Mouse (Mus musculus) left cerebral cortex, adult 9 months (tissue): ENCODE measurements around the gene Thrap3.

Experiments used
- DNase-seq, 2 experiments: peaks; one replicate each; pipeline ENCODE4 v3.0.0; 2022; ENCODE audit warnings: low spot score in 2 of 2

The Thrap3 gene

DNA sequence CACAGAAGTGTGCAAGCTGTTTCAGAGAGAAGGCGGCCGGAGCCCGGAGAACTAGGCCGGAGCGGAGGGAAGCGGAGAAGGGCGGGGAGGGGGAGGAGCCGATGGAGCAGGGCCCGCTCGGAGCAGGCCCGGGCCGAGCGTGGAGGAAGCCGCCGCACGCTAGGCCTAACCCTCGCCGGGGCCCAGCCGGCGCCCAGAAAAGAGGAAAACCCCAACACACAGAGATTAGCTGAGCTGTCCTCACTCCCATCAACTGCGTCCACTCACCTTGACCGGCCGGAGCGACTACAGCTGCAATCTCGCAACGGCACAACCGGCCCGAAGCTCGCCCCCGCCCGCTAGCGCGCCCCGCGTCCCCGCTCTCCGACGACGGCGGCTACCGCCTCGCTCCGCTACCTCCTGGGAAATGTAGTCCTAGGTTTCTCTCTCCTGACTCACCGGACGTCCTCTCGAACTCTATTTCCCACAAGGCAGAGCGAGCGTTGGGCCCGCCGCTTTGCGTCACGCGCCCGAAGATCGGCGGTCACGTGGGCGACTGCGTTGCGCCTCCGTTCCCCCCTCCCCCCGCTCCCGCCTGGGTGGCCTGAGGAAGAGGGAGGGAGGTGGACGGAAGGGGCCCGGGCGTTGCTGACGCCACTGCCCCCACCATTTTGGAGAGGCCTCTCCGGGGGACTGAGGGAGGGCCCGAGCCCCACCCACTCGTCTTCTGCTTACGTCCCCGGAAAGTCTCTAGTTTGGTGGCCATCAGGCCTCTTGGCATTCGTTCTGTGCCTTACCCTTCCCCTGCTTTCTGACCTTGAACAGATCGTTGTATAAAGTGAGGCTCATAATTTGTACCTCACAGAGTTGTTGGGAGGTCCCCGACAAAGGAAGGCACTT is at the start of gene Thrap3:
Thrap3 (minus strand) TSS at position 458 of the 879 bp plus-strand sequence.
- DNase-seq = peak; percentile 97 to 99

- no peak for DNase-seq
Measured at GRCm38 (mm10) chr4:126251655-126252254, 49.2 kb upstream of the Thrap3 start.

- DNase-seq = no peak
Measured at GRCm38 (mm10) chr4:126250659-126251058, 48.1 kb upstream of the Thrap3 start.

DNA sequence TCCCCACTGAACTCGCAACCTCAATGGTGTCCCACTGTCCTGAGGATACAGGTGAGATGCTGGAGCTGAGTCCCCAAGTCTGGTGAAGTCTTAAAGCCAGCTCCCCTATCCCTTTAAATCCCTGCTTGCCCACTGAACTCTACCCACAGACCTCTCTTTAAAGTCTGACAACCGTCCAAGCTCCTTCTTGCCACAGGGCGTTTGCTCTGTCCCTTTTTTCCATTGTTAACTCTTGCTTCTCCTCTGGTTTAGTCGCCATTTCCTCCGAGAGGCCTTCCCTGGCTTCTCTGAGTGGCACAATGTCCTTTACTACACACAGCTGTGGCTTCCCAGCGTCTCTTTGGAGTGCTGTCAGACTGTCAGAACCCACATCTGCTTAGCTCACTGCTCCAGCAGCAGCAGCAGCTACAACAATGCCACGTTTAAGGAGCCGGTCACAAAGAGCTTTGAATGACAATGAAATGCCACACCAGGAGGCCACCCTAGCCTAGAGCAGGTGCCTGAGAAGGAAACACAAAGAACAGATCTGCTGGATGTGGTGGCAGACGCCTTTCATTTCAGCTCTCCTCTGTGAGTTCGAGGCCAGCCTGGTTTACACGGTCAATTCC is 45.8 kb upstream of the Thrap3 start:
- peak in 1 of 2 experiments; percentile 39 for DNase-seq

DNA sequence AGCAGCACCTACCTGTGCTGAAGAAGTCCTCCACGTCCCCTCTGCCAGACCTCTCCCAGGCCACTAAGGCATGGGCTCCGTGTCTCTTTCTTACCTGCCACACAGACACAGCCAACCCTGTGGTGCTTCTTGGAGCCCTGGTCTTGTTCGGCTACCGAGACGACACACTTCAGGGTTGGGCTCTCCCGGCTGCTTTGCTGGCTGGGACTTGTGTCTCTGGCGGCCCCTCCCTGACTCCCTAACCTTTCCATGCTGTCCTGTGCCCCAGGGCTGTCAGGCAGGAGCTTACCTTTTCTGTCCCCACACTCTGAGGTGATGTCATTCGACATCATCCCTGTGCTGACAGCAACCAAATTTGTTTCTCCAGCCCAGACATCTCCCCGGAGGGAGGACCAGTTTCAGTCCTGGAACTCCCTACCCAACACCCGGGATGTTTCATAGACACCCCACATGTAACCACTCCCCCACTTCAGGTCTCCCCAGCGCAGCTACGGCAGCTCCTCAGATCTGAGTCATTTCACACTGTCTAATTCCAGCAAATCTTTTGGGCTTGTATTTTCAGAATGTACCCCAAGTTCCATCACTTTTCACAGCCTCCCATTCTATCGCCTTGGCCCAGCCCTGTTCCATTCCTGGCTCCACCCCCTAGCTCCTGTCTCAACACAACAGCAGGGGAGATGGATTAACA is 43.8 kb upstream of the Thrap3 start:
- DNase-seq = peak in 1 of 2 experiments; percentile 75

- no peak for DNase-seq
Measured at GRCm38 (mm10) chr4:126242510-126242909, 40.0 kb upstream of the Thrap3 start.

DNA sequence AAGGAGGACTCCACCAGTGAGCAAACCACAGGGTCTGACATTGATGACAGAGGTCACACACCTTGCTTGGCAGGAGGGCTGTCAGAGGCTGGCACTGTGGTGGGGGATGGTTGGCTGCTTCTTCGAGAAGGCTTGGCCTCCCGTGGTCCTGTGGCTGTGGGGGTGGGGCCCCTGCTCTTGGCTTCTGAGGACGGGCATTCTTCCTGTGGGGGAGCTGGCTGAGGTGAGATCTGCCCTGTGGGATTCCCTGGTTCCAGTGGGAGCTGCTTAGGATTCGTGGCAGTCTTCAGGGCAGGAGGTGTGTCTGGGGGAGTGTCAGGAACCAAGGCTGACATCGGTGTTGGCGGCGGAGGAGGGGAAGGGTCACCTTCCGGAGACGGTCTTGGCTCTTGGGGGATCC is 39.4 kb upstream of the Thrap3 start:
- no peak for DNase-seq

- DNase-seq = no peak
Measured at GRCm38 (mm10) chr4:126239862-126240475, 37.4 kb upstream of the Thrap3 start.

GRCm38 (mm10) chr4:126237721-126238242 is 35.2 kb upstream of the Thrap3 start:
- peak in 1 of 2 experiments; percentile 55 for DNase-seq

GRCm38 (mm10) chr4:126236467-126237280 is 34.1 kb upstream of the Thrap3 start:
- peak in 1 of 2 experiments; percentile 9 for DNase-seq

GRCm38 (mm10) chr4:126235191-126235590 is 32.6 kb upstream of the Thrap3 start:
- DNase-seq = peak in 1 of 2 experiments; percentile 3

GRCm38 (mm10) chr4:126234496-126235175 is 32.1 kb upstream of the Thrap3 start:
- DNase-seq = peak in 1 of 2 experiments; percentile 3

- DNase-seq = peak in 1 of 2 experiments; percentile 4
Measured at GRCm38 (mm10) chr4:126233676-126234308, 31.2 kb upstream of the Thrap3 start.

- peak in 1 of 2 experiments; percentile 3 for DNase-seq
Measured at GRCm38 (mm10) chr4:126229900-126230299, 27.3 kb upstream of the Thrap3 start.

DNA sequence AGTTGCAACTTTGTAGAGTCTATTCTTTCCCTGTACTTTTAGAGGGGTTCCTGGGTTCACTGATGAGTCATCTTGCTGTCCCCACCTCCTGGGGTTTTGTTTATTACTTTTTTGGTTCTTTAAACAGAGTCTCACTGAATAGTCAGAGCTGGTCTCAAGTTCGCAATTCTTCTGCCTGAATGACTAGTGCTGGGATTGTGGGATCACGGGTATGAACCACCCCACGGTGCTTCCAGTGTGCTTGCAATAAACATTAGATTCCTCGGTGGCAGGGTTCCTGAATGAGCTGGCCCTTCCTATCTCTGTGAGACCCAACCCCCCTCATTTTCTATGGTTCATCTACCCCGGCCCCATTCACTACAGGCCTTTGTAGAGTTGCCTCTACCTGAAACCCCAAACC is 25.6 kb upstream of the Thrap3 start:
- peak in 1 of 2 experiments; percentile 17 for DNase-seq

DNA sequence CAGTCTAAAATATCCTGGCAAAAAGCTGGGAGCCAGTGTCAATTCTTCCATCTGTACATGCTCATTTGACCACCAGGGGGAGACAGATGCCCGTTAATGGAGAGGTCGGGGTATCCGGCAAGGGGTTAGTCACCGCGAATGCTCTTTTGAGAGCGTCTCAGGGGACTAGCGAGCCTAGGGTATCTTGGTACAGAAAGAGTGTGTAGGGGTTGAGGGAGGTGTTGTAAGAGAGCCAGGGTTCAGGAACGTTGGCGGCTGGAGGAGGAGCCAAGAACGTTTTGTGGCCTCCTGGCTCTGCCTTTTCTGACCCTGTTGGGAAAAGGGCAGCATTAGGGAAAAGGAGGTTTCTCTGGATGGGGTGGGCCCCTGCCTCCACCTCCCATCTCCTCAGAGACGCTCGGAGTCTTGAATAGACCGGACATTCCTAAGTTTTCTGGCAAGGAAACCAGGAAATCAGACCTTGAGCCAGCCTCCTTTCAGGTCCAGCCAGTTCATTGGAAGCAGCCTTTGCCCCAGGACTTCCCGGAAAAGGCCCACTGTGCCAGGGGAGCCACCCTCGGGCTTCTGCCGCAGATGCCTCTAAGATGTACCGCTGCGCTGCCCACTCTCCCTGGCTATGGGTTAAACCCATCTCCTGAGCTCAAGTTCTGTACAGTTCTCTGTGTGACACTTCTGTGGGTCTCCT is 24.7 kb upstream of the Thrap3 start:
- DNase-seq = peak in 1 of 2 experiments; percentile 90

GRCm38 (mm10) chr4:126226640-126227039 is 24.1 kb upstream of the Thrap3 start:
- DNase-seq = no peak

DNA sequence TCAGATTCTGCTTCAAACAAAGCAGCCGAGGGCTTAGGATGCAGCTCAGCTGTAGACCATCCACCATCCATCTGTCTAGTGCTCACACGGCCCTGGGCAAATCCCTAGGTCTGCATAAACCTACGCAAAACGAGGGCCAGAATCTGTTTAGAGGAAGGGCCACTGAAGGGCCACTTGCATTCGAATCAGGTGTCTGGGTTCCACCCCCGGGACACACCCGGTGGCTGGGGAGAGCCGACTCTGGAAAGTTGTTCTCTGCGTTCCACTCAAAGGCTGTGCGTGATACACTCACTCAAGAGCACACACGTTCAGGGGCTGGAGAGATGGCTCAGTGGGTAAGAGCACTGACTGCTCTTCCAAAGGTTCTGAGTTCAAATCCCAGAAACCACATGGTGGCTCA is 20.1 kb upstream of the Thrap3 start:
- DNase-seq = no peak

DNA sequence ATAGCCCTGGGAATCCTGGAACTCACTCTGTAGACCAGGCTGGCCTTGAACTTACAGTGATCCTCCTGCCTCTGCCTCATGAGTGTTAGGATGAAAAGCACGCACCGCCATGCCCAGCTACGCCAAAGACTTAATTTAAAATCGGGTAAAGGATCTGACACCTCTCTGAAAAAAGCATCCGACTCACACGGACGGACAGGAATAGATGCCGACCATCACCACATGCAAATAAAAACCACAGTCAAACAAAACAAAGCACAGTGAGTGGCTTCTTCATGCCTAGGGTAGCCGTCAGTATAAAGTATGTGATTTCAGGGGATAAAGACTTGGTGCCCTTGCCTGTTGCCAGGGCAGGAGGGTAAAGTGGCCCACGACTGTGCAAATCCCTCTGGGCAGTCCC is 17.5 kb upstream of the Thrap3 start:
- no peak for DNase-seq
